In genomic region chr16:17559396-17560027, GRCm38 (mm10) we compare ENCODE assay signal across 11 mouse cellular contexts. TPM values are rescaled to one million over a fixed set of nuclear protein-coding genes. Genes with fewer than 3 reads are reported as not detected.
DNase-seq lines count a peak whose midpoint lies in the region; ATAC-seq and TF ChIP-seq lines count a peak whose summit lies in the region.
"Had no signal": no experiment of that assay in that cellular context is flagged by ENCODE, and none has a peak within 500 bp of the region (broad histone marks: within the 10 kb centered on the region; RNA-seq: fewer than 3 reads in every experiment).

No protein-coding gene starts in this region.

- ATAC-seq in heart, embryonic 14.5 days (ENCODE audit: insufficient number of reproducible peaks, insufficient read depth, low FRiP score, low read depth) = no peak
- no peak for ATAC-seq in midbrain, embryonic 14.5 days (ENCODE audit: low FRiP score, low TSS enrichment)
- ATAC-seq in intestine, embryonic 16.5 days = no peak

- no peak overlapping the region for H3K4me3 ChIP-seq in heart, embryonic 14.5 days (ENCODE audit: control insufficient read depth in 1 of 2, insufficient read depth in 1 of 2, low read depth in 1 of 2, low read length in 2 of 2)
- peak overlapping the region; percentile 45 for H3K4me3 ChIP-seq in midbrain, embryonic 10.5 days
- H3K4me3 ChIP-seq in midbrain, embryonic 14.5 days (replicated peaks; ENCODE audit: low read depth, low read length) = no peak overlapping the region
- no peak overlapping the region for H3K4me3 ChIP-seq in intestine, embryonic 16.5 days (ENCODE audit: low read length)
- H3K4me3 ChIP-seq in layer of hippocampus, adult 2 months = no peak overlapping the region

- H3K9me3 ChIP-seq in heart, embryonic 14.5 days (ENCODE audit: control insufficient read depth, low read length) = no peaks in the 10 kb centered on the region
- no peaks in the 10 kb centered on the region for H3K9me3 ChIP-seq in midbrain, embryonic 10.5 days (replicated peaks)
- H3K9me3 ChIP-seq in midbrain, embryonic 14.5 days (ENCODE audit: control insufficient read depth, low read length) = no peaks in the 10 kb centered on the region
- H3K9me3 ChIP-seq in intestine, embryonic 16.5 days (ENCODE audit: control insufficient read depth, low read length) = no peaks in the 10 kb centered on the region

- no peaks in the 10 kb centered on the region for H3K36me3 ChIP-seq in heart, embryonic 14.5 days (ENCODE audit: control insufficient read depth, insufficient read depth, low read length)
- H3K36me3 ChIP-seq in midbrain, embryonic 10.5 days = no peaks in the 10 kb centered on the region
- no peaks in the 10 kb centered on the region for H3K36me3 ChIP-seq in midbrain, embryonic 14.5 days (ENCODE audit: control insufficient read depth, insufficient read depth, low read length)
- H3K36me3 ChIP-seq in intestine, embryonic 16.5 days (ENCODE audit: control insufficient read depth, insufficient read depth, low read length) = no peaks in the 10 kb centered on the region

- WGBS in heart, embryonic 14.5 days = 58% methylated on average over 9 of the region's 9 CpGs
- WGBS in midbrain, embryonic 10.5 days = 64% methylated on average over 9 of the region's 9 CpGs
- WGBS in midbrain, embryonic 14.5 days = 67% methylated on average over 9 of the region's 9 CpGs
- 75% methylated on average over 9 of the region's 9 CpGs for WGBS in intestine, embryonic 16.5 days

- peaks cover 31 to 39% of the 10 kb centered on the region in 2 experiments for H3K4me1 ChIP-seq in heart, embryonic 14.5 days (ENCODE audit: control insufficient read depth in 2 of 2, insufficient read depth in 2 of 2, low read length in 2 of 2)
- peaks cover 66% of the 10 kb centered on the region for H3K4me1 ChIP-seq in midbrain, embryonic 10.5 days
- H3K4me1 ChIP-seq in midbrain, embryonic 14.5 days (ENCODE audit: control insufficient read depth, insufficient read depth, low read length) = peaks cover 28% of the 10 kb centered on the region
- peaks cover 44% of the 10 kb centered on the region for H3K4me1 ChIP-seq in intestine, embryonic 16.5 days (ENCODE audit: control insufficient read depth, insufficient read depth, low read length)

- peak overlapping the region; percentile 51 for H3K4me2 ChIP-seq in heart, embryonic 14.5 days (ENCODE audit: low read length)
- no peak overlapping the region; the same call in 1 of the 2 replicates for H3K4me2 ChIP-seq in midbrain, embryonic 14.5 days (ENCODE audit: low read length)
- H3K4me2 ChIP-seq in intestine, embryonic 16.5 days (ENCODE audit: low read depth, low read length) = peak overlapping the region; percentile 20; the same call in 1 of the 2 replicates

- H3K9ac ChIP-seq in heart, embryonic 14.5 days (ENCODE audit: low read length) = no peak overlapping the region
- no peak overlapping the region for H3K9ac ChIP-seq in midbrain, embryonic 14.5 days (replicated peaks; ENCODE audit: low read length)
- peak overlapping the region; percentile 4 for H3K9ac ChIP-seq in intestine, embryonic 16.5 days (ENCODE audit: low read depth, low read length)

- DNase-seq in heart, adult 18-20 months = no peak
- no peak for DNase-seq in midbrain, embryonic 10.5 days (ENCODE audit: low spot score)
- no peak for DNase-seq in midbrain, embryonic 14.5 days
- no peak for DNase-seq in layer of hippocampus, adult 2 months (ENCODE audit: low spot score in 2 of 2)
- no peak for DNase-seq in left cerebral cortex, postnatal 4 days
- DNase-seq: cerebellum, adult 9-11 months; gastrocnemius, postnatal 36 days; kidney, postnatal 36 days had no signal

- H3K27ac ChIP-seq in heart, embryonic 14.5 days (replicated peaks in 1 of 2; ENCODE audit: control insufficient read depth in 1 of 2, insufficient read depth in 1 of 2, low read depth in 2 of 2, low read length in 2 of 2) = no peak overlapping the region; a peak in 1 of 4 replicates
- peak overlapping the region; percentile 87 for H3K27ac ChIP-seq in midbrain, embryonic 10.5 days (replicated peaks)
- H3K27ac ChIP-seq in midbrain, embryonic 14.5 days (replicated peaks; ENCODE audit: low read depth, low read length) = no peak overlapping the region
- 0 out of 2 replicates have a peak overlapping the region, but pooled peaks have one; percentile 10 for H3K27ac ChIP-seq in intestine, embryonic 16.5 days (ENCODE audit: low read length)
- H3K27ac ChIP-seq in layer of hippocampus, adult 2 months = no peak overlapping the region

- H3K27me3 ChIP-seq in heart, embryonic 14.5 days (ENCODE audit: control insufficient read depth, insufficient read depth, low read length) = no peaks in the 10 kb centered on the region
- peaks cover 52% of the 10 kb centered on the region for H3K27me3 ChIP-seq in midbrain, embryonic 10.5 days (ENCODE audit: low read depth, poor library complexity, severe bottlenecking)
- no peaks in the 10 kb centered on the region for H3K27me3 ChIP-seq in midbrain, embryonic 14.5 days (ENCODE audit: control insufficient read depth, insufficient read depth, low read length)
- H3K27me3 ChIP-seq in intestine, embryonic 16.5 days (replicated peaks; ENCODE audit: control insufficient read depth, insufficient read depth, low read length) = no peaks in the 10 kb centered on the region

- intact Hi-C loops in left cerebral cortex, postnatal 4 days (cut with DNase I) = loop anchor here (5.0 kb wide), 1 partner anchor 58 kb away; the partner anchor contains the start of gene Smpd4

- TF ChIP-seq CTCF in layer of hippocampus, adult 2 months (conservative IDR thresholded peaks at IDR 0.05) = no peak

RNA-seq across cellular contexts. Expression of gene Lrrc74b, which starts 1.5 kb away (rescaled TPM):
- 0.20 and 0.22 TPM in 2 replicates for polyA plus RNA-seq in heart, embryonic 14.5 days (2014; fragmentation: Nextera tagmentation; extraction: Ambion mirVana)
- not detected for total RNA-seq in heart, adult 18-20 months (2021)
- polyA plus RNA-seq in midbrain, embryonic 10.5 days (2016; fragmentation: Nextera tagmentation; extraction: Ambion mirVana) = 0.17 and 0.27 TPM in 2 replicates
- polyA plus RNA-seq in midbrain, embryonic 14.5 days (2014; fragmentation: Nextera tagmentation; extraction: Ambion mirVana) = 0.66 and 0.95 TPM in 2 replicates
- 0.17 and 0.31 TPM in 2 replicates for polyA plus RNA-seq in intestine, embryonic 16.5 days (2015; fragmentation: Nextera tagmentation; extraction: Ambion mirVana)
- total RNA-seq in layer of hippocampus, adult 2 months (2021) = under 1 TPM; 0.36 to 0.56 TPM
- total RNA-seq in left cerebral cortex, postnatal 4 days (2021) = 1 to 10 TPM in 1 of 2 experiments, under 1 TPM in 1; 0.68 to 1.4 TPM
- total RNA-seq: CH12.LX had no signal

RNA-seq across cellular contexts. Expression of gene P2rx6, which starts 2.2 kb away (rescaled TPM):
- polyA plus RNA-seq in heart, embryonic 14.5 days (2014; fragmentation: Nextera tagmentation; extraction: Ambion mirVana) = 0.65 and 0.67 TPM in 2 replicates
- 1 to 10 TPM; 1.8 TPM for total RNA-seq in heart, adult 18-20 months (2021)
- 0.62 and 0.75 TPM in 2 replicates for polyA plus RNA-seq in midbrain, embryonic 10.5 days (2016; fragmentation: Nextera tagmentation; extraction: Ambion mirVana)
- polyA plus RNA-seq in midbrain, embryonic 14.5 days (2014; fragmentation: Nextera tagmentation; extraction: Ambion mirVana) = 1.5 and 1.9 TPM in 2 replicates
- polyA plus RNA-seq in intestine, embryonic 16.5 days (2015; fragmentation: Nextera tagmentation; extraction: Ambion mirVana) = 0.48 and 1.1 TPM in 2 replicates
- total RNA-seq in layer of hippocampus, adult 2 months (2021) = 1 to 10 TPM in 1 of 2 experiments, under 1 TPM in 1; 0.95 to 1.4 TPM
- under 1 TPM; 0.36 to 0.68 TPM for total RNA-seq in left cerebral cortex, postnatal 4 days (2021)
- total RNA-seq: CH12.LX had no signal

RNA-seq across cellular contexts. Expression of gene Slc7a4, which starts 23.5 kb away (rescaled TPM):
- polyA plus RNA-seq in heart, embryonic 14.5 days (2014; fragmentation: Nextera tagmentation; extraction: Ambion mirVana) = 10.9 and 12.8 TPM in 2 replicates
- 1 to 10 TPM; 4.2 to 4.3 TPM for total RNA-seq in heart, adult 18-20 months (2021)
- 2.4 and 2.6 TPM in 2 replicates for polyA plus RNA-seq in midbrain, embryonic 10.5 days (2016; fragmentation: Nextera tagmentation; extraction: Ambion mirVana)
- 25.0 and 32.4 TPM in 2 replicates for polyA plus RNA-seq in midbrain, embryonic 14.5 days (2014; fragmentation: Nextera tagmentation; extraction: Ambion mirVana)
- polyA plus RNA-seq in intestine, embryonic 16.5 days (2015; fragmentation: Nextera tagmentation; extraction: Ambion mirVana) = 36.2 and 38.1 TPM in 2 replicates
- total RNA-seq in layer of hippocampus, adult 2 months (2021) = 100 to 1,000 TPM; 102 to 105 TPM
- total RNA-seq in left cerebral cortex, postnatal 4 days (2021) = 10 to 100 TPM; 48.1 to 53.6 TPM

RNA-seq across cellular contexts. Expression of gene Thap7, which starts 28.6 kb away (rescaled TPM):
- 26.2 and 27.1 TPM in 2 replicates for polyA plus RNA-seq in heart, embryonic 14.5 days (2014; fragmentation: Nextera tagmentation; extraction: Ambion mirVana)
- 10 to 100 TPM; 13.5 to 13.6 TPM for total RNA-seq in heart, adult 18-20 months (2021)
- 52.0 and 56.9 TPM in 2 replicates for polyA plus RNA-seq in midbrain, embryonic 10.5 days (2016; fragmentation: Nextera tagmentation; extraction: Ambion mirVana)
- 59.5 and 62.1 TPM in 2 replicates for polyA plus RNA-seq in midbrain, embryonic 14.5 days (2014; fragmentation: Nextera tagmentation; extraction: Ambion mirVana)
- polyA plus RNA-seq in intestine, embryonic 16.5 days (2015; fragmentation: Nextera tagmentation; extraction: Ambion mirVana) = 59.3 and 61.4 TPM in 2 replicates
- total RNA-seq in layer of hippocampus, adult 2 months (2021) = 10 to 100 TPM; 42.3 to 45.4 TPM
- total RNA-seq in left cerebral cortex, postnatal 4 days (2021) = 10 to 100 TPM; 34.5 to 36.4 TPM

RNA-seq across cellular contexts. Expression of gene Lztr1, which starts 51.0 kb away (rescaled TPM):
- polyA plus RNA-seq in heart, embryonic 14.5 days (2014; fragmentation: Nextera tagmentation; extraction: Ambion mirVana) = 47.8 and 48.6 TPM in 2 replicates
- total RNA-seq in heart, adult 18-20 months (2021) = 10 to 100 TPM; 31.8 to 32.1 TPM
- 87.3 and 101 TPM in 2 replicates for polyA plus RNA-seq in midbrain, embryonic 10.5 days (2016; fragmentation: Nextera tagmentation; extraction: Ambion mirVana)
- 117 and 121 TPM in 2 replicates for polyA plus RNA-seq in midbrain, embryonic 14.5 days (2014; fragmentation: Nextera tagmentation; extraction: Ambion mirVana)
- 96.8 and 128 TPM in 2 replicates for polyA plus RNA-seq in intestine, embryonic 16.5 days (2015; fragmentation: Nextera tagmentation; extraction: Ambion mirVana)
- 100 to 1,000 TPM; 186 to 201 TPM for total RNA-seq in layer of hippocampus, adult 2 months (2021)
- 100 to 1,000 TPM; 158 to 182 TPM for total RNA-seq in left cerebral cortex, postnatal 4 days (2021)

Comparison
In these comparisons a context has a peak if more than half of its experiments do, and no peak if none do; other contexts are left out.
1. H3K27ac ChIP-seq: peak in midbrain, embryonic 10.5 days (single experiment) and intestine, embryonic 16.5 days (single experiment); none in heart, embryonic 14.5 days (0 of 2), midbrain, embryonic 14.5 days (single experiment) and layer of hippocampus, adult 2 months (single experiment).